Mouse (Mus musculus): ENCODE data around the gene Smyd3.

- TF ChIP-seq CTCF (IDR thresholded peaks at IDR 0.05; ENCODE audit: low read depth), result no peak
- TF ChIP-seq EP300 (optimal IDR thresholded peaks at IDR 0.05), result no peak
Measured at GRCm38 (mm10) chr1:179160697-179161096, 357.1 kb downstream of the Smyd3 start.

Measured in stomach, postnatal 0 days (tissue).